Mouse (Mus musculus): ENCODE measurements around the gene Clmp.
"Not testable (repeated sequence)": the region's sequence is repeated elsewhere in the genome, so short reads cannot be mapped to it uniquely, and the experiment has no call there.

The Clmp gene

GRCm38 (mm10) chr9:40776044-40776443, 90.3 kb downstream of the Clmp start:
- peak; percentile 67 for DNase-seq (ENCODE audit: low read depth, low spot score)

- no peak for DNase-seq (ENCODE audit: low read depth, low spot score)
These were observed 90.9 kb downstream of the Clmp start for GRCm38 (mm10) chr9:40776459-40777248.

- peak; percentile 89 for DNase-seq (ENCODE audit: low read depth, low spot score)
These were observed 94.3 kb downstream of the Clmp start for GRCm38 (mm10) chr9:40780111-40780510.

GRCm38 (mm10) chr9:40780892-40781725, 95.3 kb downstream of the Clmp start:
- no peak for DNase-seq (ENCODE audit: low read depth, low spot score)

- no peak for DNase-seq (ENCODE audit: low read depth, low spot score)
These were observed 96.2 kb downstream of the Clmp start for GRCm38 (mm10) chr9:40781726-40782581.

GRCm38 (mm10) chr9:40783641-40784373, 98.0 kb downstream of the Clmp start:
- peak; percentile 96 for DNase-seq (ENCODE audit: low read depth, low spot score)

GRCm38 (mm10) chr9:40784374-40784967, 98.7 kb downstream of the Clmp start:
- DNase-seq (ENCODE audit: low read depth, low spot score) = no peak

- no peak for DNase-seq (ENCODE audit: low read depth, low spot score)
These were observed 99.7 kb downstream of the Clmp start for GRCm38 (mm10) chr9:40785452-40785851.

GRCm38 (mm10) chr9:40786820-40787219, 101.1 kb downstream of the Clmp start:
- DNase-seq (ENCODE audit: low read depth, low spot score) = not testable (repeated sequence)

GRCm38 (mm10) chr9:40791864-40792633, 106.3 kb downstream of the Clmp start:
- no peak for DNase-seq (ENCODE audit: low read depth, low spot score)

GRCm38 (mm10) chr9:40793581-40793980, 107.8 kb downstream of the Clmp start:
- DNase-seq (ENCODE audit: low read depth, low spot score) = no peak

GRCm38 (mm10) chr9:40794251-40794650, 108.5 kb downstream of the Clmp start:
- DNase-seq (ENCODE audit: low read depth, low spot score) = peak; percentile 90

GRCm38 (mm10) chr9:40794926-40795325, 109.2 kb downstream of the Clmp start:
- peak; percentile 90 for DNase-seq (ENCODE audit: low read depth, low spot score)

GRCm38 (mm10) chr9:40795562-40795961, 109.8 kb downstream of the Clmp start:
- DNase-seq (ENCODE audit: low read depth, low spot score) = peak; percentile 62

GRCm38 (mm10) chr9:40796054-40796453, 110.3 kb downstream of the Clmp start:
- DNase-seq (ENCODE audit: low read depth, low spot score) = no peak

- peak; percentile 65 for DNase-seq (ENCODE audit: low read depth, low spot score)
These were observed 112.6 kb downstream of the Clmp start for GRCm38 (mm10) chr9:40798247-40798960.

- DNase-seq (ENCODE audit: low read depth, low spot score) = peak; percentile 64
These were observed 113.3 kb downstream of the Clmp start for GRCm38 (mm10) chr9:40799112-40799511.

GRCm38 (mm10) chr9:40799837-40800501, 114.2 kb downstream of the Clmp start:
- peak; percentile 92 for DNase-seq (ENCODE audit: low read depth, low spot score)
